Mouse (Mus musculus) liver, adult 2 months (tissue): ENCODE data around the gene Elovl6.

Experiments
- CTCF ChIP-seq: fragments of 200-500 bp; IDR thresholded peaks from 2 replicates; pipeline ENCODE4 v1.5.1; 2011; ENCODE audit warnings: low read depth, low read length, control low read depth
- POLR2A ChIP-seq: fragments of 200-500 bp; IDR thresholded peaks from 2 replicates; pipeline ENCODE4 v1.6.1; 2011; ENCODE audit warnings: low read length, control low read depth; ENCODE audit not compliant: insufficient read depth; ENCODE audit errors: extremely low read depth

DNA sequence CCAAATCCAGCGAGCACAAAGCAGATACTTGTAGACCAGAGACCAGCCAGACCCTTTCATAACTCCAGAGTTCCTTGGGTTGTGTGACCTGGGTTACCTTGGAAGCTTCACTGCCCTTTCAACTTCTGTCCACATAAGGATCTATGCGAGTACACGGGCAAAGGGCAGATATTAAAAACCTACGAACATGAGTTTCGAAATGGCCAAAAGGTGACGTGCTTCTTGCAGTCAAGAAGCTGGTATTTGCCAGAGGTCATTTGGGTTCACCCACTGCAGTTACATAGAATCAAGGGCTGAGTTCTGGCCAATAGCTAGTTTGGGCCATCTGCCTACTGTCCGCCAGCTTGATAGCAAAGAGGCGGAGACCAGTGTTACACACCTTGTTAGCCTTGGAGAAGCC is 59.6 kb downstream of the Elovl6 start:
- no peak for TF ChIP-seq CTCF
- TF ChIP-seq POLR2A = no peak
